In genomic region chr14:31000816-31001306, GRCm38 (mm10) we compare ENCODE assay signal across 8 mouse cellular contexts. TPM values are rescaled to one million over a fixed set of nuclear protein-coding genes. Genes with fewer than 3 reads are reported as not detected.
A peak's percentile ranks its signal among the peaks of the same experiment; 100 is the strongest.
DNase-seq lines count a peak whose midpoint lies in the region; ATAC-seq and TF ChIP-seq lines count a peak whose summit lies in the region.

No protein-coding gene starts in this region.

- no peaks in the 10 kb centered on the region for H3K79me2 ChIP-seq in heart, adult 2 months (replicated peaks; ENCODE audit: control insufficient read depth, insufficient read depth, low read length)

- ATAC-seq in CD4-positive, CD25-positive, alpha-beta regulatory T cell, adult 4 months: peak; percentile 17
- ATAC-seq in forebrain, embryonic 12.5 days (ENCODE audit: low FRiP score): peak; percentile 45; the same call in 1 of the 2 replicates
- no peak for ATAC-seq in liver, embryonic 14.5 days (ENCODE audit: insufficient read depth)

- intact Hi-C loops in heart, adult 2 months (cut with DNase I): loop anchor here (1.0 kb wide), 1 partner anchor 18 kb away; the partner anchor contains the start of genes Gnl3 and Pbrm1

- H3K27ac ChIP-seq in heart, adult 2 months: peak overlapping the region; percentile 85
- H3K27ac ChIP-seq in forebrain, embryonic 12.5 days: peak overlapping the region; percentile 93
- peak overlapping the region; percentile 52 for H3K27ac ChIP-seq in liver, embryonic 14.5 days

- no peaks in the 10 kb centered on the region for H3K9me3 ChIP-seq in forebrain, embryonic 12.5 days
- H3K9me3 ChIP-seq in liver, embryonic 14.5 days (ENCODE audit: control insufficient read depth, low read length): no peaks in the 10 kb centered on the region

- WGBS in heart, adult 2 months: under 1% methylated on average over 21 of the region's 21 CpGs
- under 1% methylated on average over 21 of the region's 21 CpGs for WGBS in forebrain, embryonic 12.5 days
- under 1% methylated on average over 21 of the region's 21 CpGs for WGBS in liver, embryonic 14.5 days (ENCODE audit: insufficient replicate concordance)

- peak overlapping the region; percentile 78 for H3K4me2 ChIP-seq in forebrain, embryonic 12.5 days
- H3K4me2 ChIP-seq in liver, embryonic 14.5 days (ENCODE audit: low read depth): peak overlapping the region; percentile 74

- TF ChIP-seq EP300 in heart, adult 2 months (IDR thresholded peaks at IDR 0.05; ENCODE audit: insufficient read depth, low read depth, low read length): no peak
- no peak for TF ChIP-seq EP300 in liver, embryonic 14.5 days (IDR thresholded peaks at IDR 0.05; ENCODE audit: low read depth)

- no peaks in the 10 kb centered on the region for H3K27me3 ChIP-seq in heart, adult 2 months (ENCODE audit: control insufficient read depth, insufficient read depth, low read length)
- H3K27me3 ChIP-seq in forebrain, embryonic 12.5 days: no peaks in the 10 kb centered on the region
- H3K27me3 ChIP-seq in liver, embryonic 14.5 days (ENCODE audit: control insufficient read depth, insufficient read depth, low read length): no peaks in the 10 kb centered on the region

- H3K4me1 ChIP-seq in heart, adult 2 months (ENCODE audit: control insufficient read depth, insufficient read depth, low read length): no peaks in the 10 kb centered on the region; the same call in 1 of the 2 replicates
- H3K4me1 ChIP-seq in forebrain, embryonic 12.5 days: peaks cover 19% of the 10 kb centered on the region
- peaks cover 4 to 9% of the 10 kb centered on the region in 2 experiments for H3K4me1 ChIP-seq in liver, embryonic 14.5 days (replicated peaks; ENCODE audit: control insufficient read depth in 2 of 2, insufficient read depth in 2 of 2, low read length in 1 of 2)

- no peak for DNase-seq in heart, adult 2 months
- DNase-seq in heart, adult 8-10 months (ENCODE audit: low spot score): no peak
- no peak for DNase-seq in liver, embryonic 14.5 days (ENCODE audit: low read depth in 3 of 3, low spot score in 3 of 3)
- DNase-seq in ovary, postnatal 14 days (ENCODE audit: low spot score): no peak
- no peak for DNase-seq in cerebellum, postnatal 14 days
- DNase-seq in thymus, postnatal 10 days (ENCODE audit: low spot score in 2 of 2): no peak

- H3K36me3 ChIP-seq in heart, adult 2 months (ENCODE audit: control insufficient read depth, insufficient read depth, low read length): no peaks in the 10 kb centered on the region; the same call in 1 of the 2 replicates
- H3K36me3 ChIP-seq in forebrain, embryonic 12.5 days (replicated peaks): 0 out of 2 replicates have a peak, but pooled peaks cover 8% of the 10 kb centered on the region
- H3K36me3 ChIP-seq in liver, embryonic 14.5 days (replicated peaks; ENCODE audit: control insufficient read depth, insufficient read depth, low read depth): peaks cover 3% of the 10 kb centered on the region; the same call in 1 of the 2 replicates

- H3K9ac ChIP-seq in heart, adult 2 months (ENCODE audit: low read depth, low read length): peak overlapping the region; percentile 63
- H3K9ac ChIP-seq in forebrain, embryonic 12.5 days: peak overlapping the region; percentile 87
- H3K9ac ChIP-seq in liver, embryonic 14.5 days (replicated peaks): peak overlapping the region; percentile 79

- TF ChIP-seq POLR2A in heart, adult 2 months (IDR thresholded peaks at IDR 0.05; ENCODE audit: insufficient read depth, low read depth, low read length): no peak

- TF ChIP-seq CTCF in heart, adult 2 months (IDR thresholded peaks at IDR 0.05): peak; percentile 11; the same call in 1 of the 2 replicates
- peak; percentile 41; the same call in 1 of the 2 replicates for TF ChIP-seq CTCF in liver, embryonic 14.5 days (IDR thresholded peaks at IDR 0.05; ENCODE audit: low read depth)

- peak overlapping the region; percentile 70 for H3K4me3 ChIP-seq in heart, adult 2 months
- peak overlapping the region; percentile 95 for H3K4me3 ChIP-seq in forebrain, embryonic 12.5 days (replicated peaks)
- H3K4me3 ChIP-seq in liver, embryonic 14.5 days (ENCODE audit: insufficient read depth in 1 of 2, low read depth in 2 of 2, low read length in 2 of 2): peak overlapping the region; percentile 78 to 80

RNA-seq across cellular contexts. Expression of gene Glt8d1, which starts 0.3 kb away (rescaled TPM):
- total RNA-seq in heart, adult 2 months (2021): 10 to 100 TPM; 24.6 to 25.1 TPM
- polyA plus RNA-seq in heart, adult 2 months (2012; rRNA removed): 18.4 and 30.1 TPM in 2 replicates
- 10 to 100 TPM; 24.1 to 27.0 (median 25.3) TPM for total RNA-seq in heart, adult 8-10 months (2022)
- 10 to 100 TPM; 10.1 to 10.4 TPM for polyA plus RNA-seq in CD4-positive, CD25-positive, alpha-beta regulatory T cell, adult 4 months (2017; shearing (Covaris generic))
- 60.5 and 66.0 TPM in 2 replicates for polyA plus RNA-seq in forebrain, embryonic 12.5 days (2016; fragmentation: Nextera tagmentation; extraction: Ambion mirVana)
- 12.6 and 18.4 TPM in 2 replicates for polyA plus RNA-seq in liver, embryonic 14.5 days (2012; rRNA removed)
- 17.5 and 17.7 TPM in 2 replicates for polyA plus RNA-seq in liver, embryonic 14.5 days (2014; fragmentation: Nextera tagmentation; extraction: Ambion mirVana)

RNA-seq across cellular contexts. Expression of gene Spcs1, which starts 0.6 kb away (rescaled TPM):
- total RNA-seq in heart, adult 2 months (2021): 100 to 1,000 TPM; 123 to 137 TPM
- 145 and 289 TPM in 2 replicates for polyA plus RNA-seq in heart, adult 2 months (2012; rRNA removed)
- 100 to 1,000 TPM; 124 to 131 (median 126) TPM for total RNA-seq in heart, adult 8-10 months (2022)
- 100 to 1,000 TPM; 278 to 298 TPM for polyA plus RNA-seq in CD4-positive, CD25-positive, alpha-beta regulatory T cell, adult 4 months (2017; shearing (Covaris generic))
- 262 and 276 TPM in 2 replicates for polyA plus RNA-seq in forebrain, embryonic 12.5 days (2016; fragmentation: Nextera tagmentation; extraction: Ambion mirVana)
- polyA plus RNA-seq in liver, embryonic 14.5 days (2012; rRNA removed): 157 and 292 TPM in 2 replicates
- 307 and 323 TPM in 2 replicates for polyA plus RNA-seq in liver, embryonic 14.5 days (2014; fragmentation: Nextera tagmentation; extraction: Ambion mirVana)

RNA-seq across cellular contexts. Expression of gene Pbrm1, which starts 18.1 kb away (rescaled TPM):
- 10 to 100 TPM; 49.6 to 52.8 TPM for total RNA-seq in heart, adult 2 months (2021)
- polyA plus RNA-seq in heart, adult 2 months (2012; rRNA removed): 7.7 and 15.7 TPM in 2 replicates
- 10 to 100 TPM; 45.9 to 52.7 (median 50.3) TPM for total RNA-seq in heart, adult 8-10 months (2022)
- polyA plus RNA-seq in CD4-positive, CD25-positive, alpha-beta regulatory T cell, adult 4 months (2017; shearing (Covaris generic)): 10 to 100 TPM; 40.1 to 46.0 TPM
- polyA plus RNA-seq in forebrain, embryonic 12.5 days (2016; fragmentation: Nextera tagmentation; extraction: Ambion mirVana): 176 and 189 TPM in 2 replicates
- 7.2 and 10.3 TPM in 2 replicates for polyA plus RNA-seq in liver, embryonic 14.5 days (2012; rRNA removed)
- 35.3 and 36.9 TPM in 2 replicates for polyA plus RNA-seq in liver, embryonic 14.5 days (2014; fragmentation: Nextera tagmentation; extraction: Ambion mirVana)

RNA-seq across cellular contexts. Expression of gene Gnl3, which starts 18.1 kb away (rescaled TPM):
- 10 to 100 TPM; 26.2 to 27.6 TPM for total RNA-seq in heart, adult 2 months (2021)
- polyA plus RNA-seq in heart, adult 2 months (2012; rRNA removed): 8.1 and 19.2 TPM in 2 replicates
- total RNA-seq in heart, adult 8-10 months (2022): 10 to 100 TPM; 20.6 to 25.6 (median 25.0) TPM
- polyA plus RNA-seq in CD4-positive, CD25-positive, alpha-beta regulatory T cell, adult 4 months (2017; shearing (Covaris generic)): 10 to 100 TPM; 77.0 to 78.1 TPM
- 98.7 and 107 TPM in 2 replicates for polyA plus RNA-seq in forebrain, embryonic 12.5 days (2016; fragmentation: Nextera tagmentation; extraction: Ambion mirVana)
- 50.2 and 88.0 TPM in 2 replicates for polyA plus RNA-seq in liver, embryonic 14.5 days (2012; rRNA removed)
- polyA plus RNA-seq in liver, embryonic 14.5 days (2014; fragmentation: Nextera tagmentation; extraction: Ambion mirVana): 90.8 and 91.8 TPM in 2 replicates

RNA-seq across cellular contexts. Expression of gene Nek4, which starts 49.7 kb away (rescaled TPM):
- 1 to 10 TPM; 4.0 to 5.6 TPM for total RNA-seq in heart, adult 2 months (2021)
- polyA plus RNA-seq in heart, adult 2 months (2012; rRNA removed): 1.7 and 3.2 TPM in 2 replicates
- 1 to 10 TPM; 4.7 to 6.3 (median 5.3) TPM for total RNA-seq in heart, adult 8-10 months (2022)
- 1 to 10 TPM; 5.9 to 6.0 TPM for polyA plus RNA-seq in CD4-positive, CD25-positive, alpha-beta regulatory T cell, adult 4 months (2017; shearing (Covaris generic))
- 22.9 and 23.2 TPM in 2 replicates for polyA plus RNA-seq in forebrain, embryonic 12.5 days (2016; fragmentation: Nextera tagmentation; extraction: Ambion mirVana)
- polyA plus RNA-seq in liver, embryonic 14.5 days (2012; rRNA removed): 2.2 and 3.0 TPM in 2 replicates
- 2.6 and 3.7 TPM in 2 replicates for polyA plus RNA-seq in liver, embryonic 14.5 days (2014; fragmentation: Nextera tagmentation; extraction: Ambion mirVana)
